Mouse (Mus musculus) heart, postnatal 0 days (tissue): ENCODE results near the gene Ccdc57. TPM values are rescaled to one million over a fixed set of nuclear protein-coding genes. Genes with fewer than 3 reads are reported as not detected.

Experiments
- ATAC-seq: fragments of 200-750 bp; cut with Nextera tagmentation; 2 replicates; pipeline ENCODE4 v1.8.0; 2017; ENCODE audit warnings: low read depth, moderate number of reproducible peaks, moderate library complexity; ENCODE audit not compliant: insufficient read depth
- DNase-seq: peaks from one replicate; pipeline ENCODE4 v3.0.0-alpha.2; 2016; ENCODE audit warnings: low spot score
- H3K27ac ChIP-seq: fragments of 300-500 bp; sonication (generic); 2 replicates; pipeline ENCODE4 v1.5.1; 2014; ENCODE audit warnings: low read depth, mild to moderate bottlenecking
- H3K27me3 ChIP-seq: fragments of 300-500 bp; sonication (generic); 2 replicates; pipeline ENCODE4 v1.6.1; 2014; ENCODE audit warnings: low read length, mixed read lengths; ENCODE audit not compliant: control insufficient read depth, insufficient read depth
- H3K36me3 ChIP-seq: fragments of 300-500 bp; sonication (generic); replicated peaks from 2 replicates; pipeline ENCODE4 v1.6.1; 2014; ENCODE audit warnings: low read length, mixed read lengths; ENCODE audit not compliant: control insufficient read depth, insufficient read depth
- H3K4me1 ChIP-seq: fragments of 300-500 bp; sonication (generic); 2 replicates; pipeline ENCODE4 v1.6.1; 2014; ENCODE audit warnings: antibody characterized with exemption; ENCODE audit not compliant: control insufficient read depth, insufficient read depth
- H3K4me2 ChIP-seq: fragments of 300-500 bp; sonication (generic); 2 replicates; pipeline ENCODE4 v1.6.1; 2014; ENCODE audit warnings: low read depth, mild to moderate bottlenecking, low read length, moderate library complexity
- H3K4me3 ChIP-seq: fragments of 300-500 bp; sonication (generic); 2 replicates; pipeline ENCODE4 v1.5.1; 2014; ENCODE audit warnings: low read depth, low read length
- H3K9ac ChIP-seq: fragments of 300-500 bp; sonication (generic); replicated peaks from 2 replicates; pipeline ENCODE4 v1.6.1; 2014; ENCODE audit warnings: low read depth, low read length, mixed read lengths
- H3K9me3 ChIP-seq: fragments of 300-500 bp; sonication (generic); replicated peaks from 2 replicates; pipeline ENCODE4 v1.6.1; 2016; ENCODE audit warnings: low read length; ENCODE audit not compliant: control insufficient read depth
- CTCF ChIP-seq: IDR thresholded peaks from 2 replicates; pipeline ENCODE4 v1.5.1; 2016; ENCODE audit warnings: antibody characterized with exemption, control low read depth, low read depth
- EP300 ChIP-seq: IDR thresholded peaks from 2 replicates; pipeline ENCODE4 v1.6.1; 2016; ENCODE audit warnings: antibody characterized with exemption, low read depth
- WGBS: fragments of 180-500 bp; shearing (Covaris S2); extraction: QIAGEN DNeasy Blood & Tissue Kit; methylation state at CpG from one replicate; pipeline ENCODE4 v1.1.7; 2014; 5-methylcytosine and 5-hydroxymethylcytosine counted together
- polyA plus RNA-seq: library from polyadenylated mRNA; unstranded; fragments of >200 nt; fragmentation: Nextera tagmentation; extraction: Ambion mirVana; gene quantifications from 2 replicates; pipeline ENCODE4 v1.2.1, GENCODE M21; 2015
- total RNA-seq: library from RNA; depleted of rRNA; stranded (reverse); fragments of >200 nt; gene quantifications from 2 replicates; pipeline ENCODE4 v1.2.3, GENCODE M21; 2014; ENCODE audit warnings: low replicate concordance

The Ccdc57 gene
- total and polyA plus RNA-seq, 2 experiments from 2014 or later, result 1.5 to 1.6 TPM

DNA sequence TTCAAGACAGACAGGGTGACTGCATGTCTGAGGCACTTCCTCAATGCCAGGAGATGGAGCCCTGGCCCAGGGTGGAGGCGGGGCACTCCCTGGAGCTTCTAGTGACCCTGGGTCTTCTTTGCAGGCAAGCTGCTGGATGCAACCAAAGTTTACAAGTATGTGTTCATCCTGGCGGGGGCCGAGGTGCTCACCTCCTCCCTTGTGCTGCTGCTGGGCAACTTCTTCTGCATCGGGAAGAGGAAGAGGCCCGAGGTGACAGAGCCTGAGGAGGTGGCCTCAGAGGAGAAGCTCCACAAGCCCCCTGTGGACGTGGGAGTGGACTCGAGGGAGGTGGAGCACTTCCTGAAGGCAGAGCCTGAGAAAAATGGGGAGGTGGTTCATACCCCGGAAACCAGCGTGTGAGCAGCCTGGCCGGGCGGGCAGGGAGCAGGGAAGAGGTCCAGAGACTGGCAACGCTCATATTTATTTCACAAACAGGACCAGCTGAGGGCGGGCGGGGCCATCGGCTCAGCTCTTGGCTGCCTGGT lies 25.1 kb upstream of the Ccdc57 start:
- Histone ChIP-seq H3K9me3 (no peaks in the 10 kb centered on the region), H3K4me1 (peaks cover 31% of the 10 kb centered on the region), H3K4me2 (no peak overlapping the region), H3K36me3 (peaks cover 42% of the 10 kb centered on the region), H3K4me3 (no peak overlapping the region), H3K27ac (peak overlapping the region; percentile 26; the same call in 1 of the 2 replicates), H3K27me3 (no peaks in the 10 kb centered on the region), H3K9ac (0 out of 2 replicates have a peak overlapping the region, but pooled peaks have one; percentile 3)
- TF ChIP-seq EP300, result no peak
- no peak for TF ChIP-seq CTCF
- ATAC-seq (no peak), DNase-seq (no peak)
- WGBS, result 48% methylated on average over 15 of the region's 15 CpGs

- TF ChIP-seq CTCF, result no peak
- TF ChIP-seq EP300, result no peak
- H3K9ac ChIP-seq, result no peak overlapping the region
- no peak overlapping the region for H3K4me2 ChIP-seq
Measured at GRCm38 (mm10) chr11:120957052-120957451, 24.4 kb upstream of the Ccdc57 start.

DNA sequence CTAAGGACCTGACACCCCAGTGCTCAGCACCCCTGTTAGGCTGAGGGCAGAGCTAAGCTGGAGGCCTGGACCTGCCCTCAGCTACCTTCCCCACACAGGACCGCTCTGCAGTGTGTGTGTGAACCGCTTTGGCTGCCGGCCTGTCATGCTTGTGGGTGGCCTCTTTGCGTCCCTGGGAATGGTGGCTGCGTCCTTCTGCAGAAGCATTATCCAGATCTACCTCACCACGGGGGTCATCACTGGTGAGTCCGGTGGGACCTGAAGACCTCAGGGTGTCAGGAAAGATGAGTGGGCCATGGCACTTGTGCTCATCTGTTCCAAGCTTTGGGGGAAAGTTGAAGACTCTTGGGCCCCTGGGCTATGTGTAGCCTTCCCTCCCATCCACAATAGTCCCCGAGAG lies 23.0 kb upstream of the Ccdc57 start:
- DNase-seq (no peak), ATAC-seq (no peak)
- H3K9ac ChIP-seq, result no peak overlapping the region
- H3K27me3 ChIP-seq, result no peaks in the 10 kb centered on the region
- H3K4me3 ChIP-seq, result no peak overlapping the region
- H3K4me1 ChIP-seq, result peaks cover 49% of the 10 kb centered on the region
- TF ChIP-seq CTCF, result no peak
- no peak for TF ChIP-seq EP300
- WGBS, result 85% methylated on average over 8 of the region's 8 CpGs
- H3K4me2 ChIP-seq, result no peak overlapping the region
- H3K9me3 ChIP-seq, result no peaks in the 10 kb centered on the region
- no peak overlapping the region for H3K27ac ChIP-seq
- peaks cover 26% of the 10 kb centered on the region for H3K36me3 ChIP-seq

More at GRCm38 (mm10) chr11:120957052-120957451, 24.4 kb upstream of the Ccdc57 start:
- Histone ChIP-seq H3K9me3 (no peaks in the 10 kb centered on the region), H3K4me1 (peaks cover 38% of the 10 kb centered on the region), H3K4me3 (no peak overlapping the region), H3K27me3 (no peaks in the 10 kb centered on the region), H3K36me3 (peaks cover 34% of the 10 kb centered on the region), H3K27ac (no peak overlapping the region)
- DNase-seq, result no peak
- ATAC-seq, result peak; percentile 21; the same call in 1 of the 2 replicates
- WGBS, result 45% methylated on average over 8 of the region's 8 CpGs

DNA sequence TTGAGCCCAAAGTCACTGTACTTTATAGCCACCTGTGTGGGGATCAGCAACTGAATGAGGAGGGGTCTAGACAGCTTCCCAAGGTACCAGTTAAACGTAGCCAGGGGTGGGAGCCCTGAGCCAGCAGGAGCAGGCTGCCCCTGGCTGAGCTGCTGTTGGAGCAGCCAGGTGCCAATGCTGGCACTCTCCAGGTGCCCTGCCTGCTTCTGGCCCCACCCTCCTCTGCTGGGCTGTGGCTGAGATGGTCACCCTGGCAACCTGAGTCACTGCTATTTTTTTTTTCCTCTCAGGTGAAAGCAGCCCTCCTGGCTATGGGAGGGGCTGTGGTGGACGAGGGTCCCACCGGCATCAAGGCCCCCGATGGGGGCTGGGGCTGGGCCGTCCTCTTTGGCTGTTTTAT lies 22.3 kb upstream of the Ccdc57 start:
- 77% methylated on average over 5 of the region's 5 CpGs for WGBS
- no peak overlapping the region for H3K4me2 ChIP-seq
- no peak overlapping the region for H3K4me3 ChIP-seq
- TF ChIP-seq EP300 (no peak), CTCF (no peak)
- H3K27me3 ChIP-seq, result no peaks in the 10 kb centered on the region
- no peak for DNase-seq
- H3K9ac ChIP-seq, result no peak overlapping the region
- no peak for ATAC-seq
- peaks cover 52% of the 10 kb centered on the region for H3K4me1 ChIP-seq
- H3K9me3 ChIP-seq, result no peaks in the 10 kb centered on the region
- H3K36me3 ChIP-seq, result peaks cover 26% of the 10 kb centered on the region
- H3K27ac ChIP-seq, result no peak overlapping the region

DNA sequence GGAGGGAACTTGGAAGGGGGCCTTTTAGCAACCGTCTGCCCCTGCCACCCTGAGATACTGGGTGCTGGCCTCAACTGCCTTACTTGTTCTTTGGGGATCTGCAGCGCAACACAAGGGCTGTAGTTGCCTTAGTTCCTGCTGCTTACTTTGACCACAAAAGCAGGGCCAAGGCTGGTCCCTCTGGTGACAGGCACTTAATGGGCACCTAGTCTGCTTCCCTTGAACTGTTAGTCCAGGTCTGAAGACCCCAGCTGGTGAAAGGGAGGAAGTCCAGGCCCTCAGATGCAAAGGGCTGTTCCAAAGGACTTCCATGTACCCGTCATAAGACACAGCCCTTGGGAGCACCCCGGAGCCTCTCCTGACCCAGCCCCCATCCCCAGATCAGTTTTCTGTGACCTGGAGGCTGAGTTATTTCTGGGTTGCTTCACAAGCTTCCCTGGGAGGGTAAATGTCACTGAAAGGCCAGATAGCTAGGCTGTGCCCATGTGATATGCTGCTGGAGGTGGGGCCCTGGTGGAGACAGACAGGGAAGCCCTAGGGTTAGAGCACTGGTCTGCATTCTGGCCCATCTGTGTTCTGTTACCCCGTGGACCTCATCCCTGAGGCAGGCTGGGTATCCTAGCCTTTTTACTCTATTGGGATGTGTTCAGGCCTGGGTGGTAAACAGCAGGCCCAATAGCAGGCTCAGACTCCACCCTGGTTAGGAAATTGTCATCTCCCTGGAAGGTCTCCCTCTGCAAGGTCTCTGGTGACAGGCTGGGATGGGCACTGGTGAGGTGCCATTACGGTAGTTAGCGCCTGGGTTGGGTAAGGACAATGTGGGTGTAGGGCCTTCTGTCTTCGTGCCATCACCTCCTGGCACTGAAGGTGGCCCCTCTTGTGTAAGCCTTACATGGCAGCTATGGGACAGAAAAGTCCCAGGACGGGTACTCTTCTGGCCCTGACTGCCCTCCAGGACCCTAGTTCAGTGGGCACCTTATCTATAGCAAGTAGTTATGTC lies 19.4 kb upstream of the Ccdc57 start:
- H3K27me3 ChIP-seq, result no peaks in the 10 kb centered on the region
- DNase-seq, result peak; percentile 41
- WGBS, result 56% methylated on average over 9 of the region's 9 CpGs
- peak overlapping the region; percentile 77 for H3K4me2 ChIP-seq
- H3K27ac ChIP-seq, result peak overlapping the region; percentile 74
- H3K9me3 ChIP-seq, result no peaks in the 10 kb centered on the region
- no peak overlapping the region for H3K9ac ChIP-seq
- H3K36me3 ChIP-seq, result peaks cover 18% of the 10 kb centered on the region
- no peak for ATAC-seq
- TF ChIP-seq EP300 (no peak), CTCF (no peak)
- H3K4me3 ChIP-seq, result no peak overlapping the region
- peaks cover 40% of the 10 kb centered on the region for H3K4me1 ChIP-seq
